11 mouse cellular contexts compared by ENCODE assay signal in the genomic region with DNA sequence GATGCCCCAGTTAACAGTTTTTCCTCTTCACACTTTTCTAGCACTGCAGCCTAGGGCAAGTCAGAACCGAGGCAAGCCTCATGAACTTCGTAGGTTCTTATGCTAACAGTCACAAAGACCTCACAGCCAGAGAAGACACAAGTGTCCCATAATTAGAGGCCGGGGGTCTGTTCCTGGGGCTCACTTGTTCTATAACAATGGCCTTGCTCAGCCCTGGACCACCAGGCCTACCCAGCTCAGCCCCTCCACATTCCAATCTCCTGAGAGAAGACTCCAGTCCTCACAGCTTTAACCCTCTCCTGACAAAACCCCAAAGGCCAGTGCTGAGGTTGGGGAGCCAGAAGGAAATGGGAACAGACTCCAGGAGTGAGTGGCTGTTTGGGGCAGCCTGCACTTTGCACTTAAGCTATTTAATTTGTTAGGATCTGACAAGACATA. TPM values are rescaled to one million over a fixed set of nuclear protein-coding genes. Genes with fewer than 3 reads are reported as not detected.
A peak's percentile ranks its signal among the peaks of the same experiment; 100 is the strongest.
DNase-seq lines count a peak whose midpoint lies in the region; ATAC-seq lines count a peak whose summit lies in the region.
"Had no signal": no experiment of that assay in that cellular context is flagged by ENCODE, and none has a peak within 500 bp of the region (broad histone marks: within the 10 kb centered on the region; RNA-seq: fewer than 3 reads in every experiment).

No protein-coding gene starts in this region.

- H3K36me3 ChIP-seq in kidney, embryonic 14.5 days (ENCODE audit: control insufficient read depth, insufficient read depth, low read length), result no peaks in the 10 kb centered on the region
- H3K36me3 ChIP-seq in embryonic facial prominence, embryonic 11.5 days (replicated peaks; ENCODE audit: control insufficient read depth, insufficient read depth, low read depth, low read length), result no peaks in the 10 kb centered on the region
- no peaks in the 10 kb centered on the region for H3K36me3 ChIP-seq in intestine, embryonic 15.5 days
- H3K36me3 ChIP-seq in neural tube, embryonic 13.5 days, result no peaks in the 10 kb centered on the region

- no peak overlapping the region for H3K4me3 ChIP-seq in kidney, embryonic 14.5 days (ENCODE audit: low read length)
- no peak overlapping the region for H3K4me3 ChIP-seq in embryonic facial prominence, embryonic 11.5 days (ENCODE audit: low read depth, low read length)
- no peak overlapping the region for H3K4me3 ChIP-seq in intestine, embryonic 15.5 days (replicated peaks)
- H3K4me3 ChIP-seq in neural tube, embryonic 13.5 days, result no peak overlapping the region

- DNase-seq in kidney, adult 9 months, result no peak
- DNase-seq in embryonic facial prominence, embryonic 11.5 days (ENCODE audit: low spot score), result peak; percentile 68
- DNase-seq in gastrocnemius, postnatal 14 days, result no peak
- DNase-seq in left cerebral cortex, postnatal 4 days, result no peak
- no peak for DNase-seq in adrenal gland, postnatal 10 days
- DNase-seq: cerebellum, postnatal 14 days; kidney, adult 18-20 months had no signal

- H3K4me1 ChIP-seq in kidney, embryonic 14.5 days (ENCODE audit: control insufficient read depth, insufficient read depth, low read length), result 0 out of 2 replicates have a peak, but pooled peaks cover 2% of the 10 kb centered on the region
- H3K4me1 ChIP-seq in embryonic facial prominence, embryonic 11.5 days (ENCODE audit: control insufficient read depth, insufficient read depth, low read length), result no peaks in the 10 kb centered on the region
- H3K4me1 ChIP-seq in intestine, embryonic 15.5 days (replicated peaks), result peaks cover 5% of the 10 kb centered on the region; the same call in 1 of the 2 replicates
- peaks cover 45% of the 10 kb centered on the region for H3K4me1 ChIP-seq in neural tube, embryonic 13.5 days (replicated peaks)

- 0 out of 2 replicates have a peak, but pooled peaks have one; percentile 30 for ATAC-seq in kidney, embryonic 14.5 days (ENCODE audit: low FRiP score, low TSS enrichment)
- ATAC-seq in embryonic facial prominence, embryonic 11.5 days (replicated peaks; ENCODE audit: insufficient number of reproducible peaks, low FRiP score, low TSS enrichment, low read depth), result peak; percentile 86
- ATAC-seq in intestine, embryonic 15.5 days, result peak; percentile 66; the same call in 1 of the 2 replicates
- ATAC-seq in neural tube, embryonic 13.5 days (ENCODE audit: low read depth), result peak; percentile 64; the same call in 1 of the 2 replicates

- intact Hi-C loops in gastrocnemius, postnatal 14 days (cut with DNase I; ENCODE audit: low total_unique reads), result no loop called here
- intact Hi-C loops in left cerebral cortex, postnatal 4 days (cut with DNase I), result no loop called here

- WGBS in kidney, embryonic 14.5 days, result 6% methylated on average over 3 of the region's 3 CpGs
- 0% methylated on average over 3 of the region's 3 CpGs for whole genome bisulfite sequencing in embryonic facial prominence, embryonic 11.5 days
- 20% methylated on average over 3 of the region's 3 CpGs for WGBS in intestine, embryonic 15.5 days
- 4% methylated on average over 3 of the region's 3 CpGs for WGBS in neural tube, embryonic 13.5 days

- no peak overlapping the region for H3K9ac ChIP-seq in kidney, embryonic 14.5 days (ENCODE audit: low read depth, low read length)
- H3K9ac ChIP-seq in embryonic facial prominence, embryonic 11.5 days (replicated peaks; ENCODE audit: low read length), result no peak overlapping the region
- no peak overlapping the region for H3K9ac ChIP-seq in intestine, embryonic 15.5 days
- H3K9ac ChIP-seq in neural tube, embryonic 13.5 days, result no peak overlapping the region
- H3K9ac ChIP-seq: liver, embryonic 14.5 days had no signal

- H3K27ac ChIP-seq in kidney, embryonic 14.5 days (ENCODE audit: low read depth, low read length), result no peak overlapping the region
- H3K27ac ChIP-seq in embryonic facial prominence, embryonic 11.5 days (replicated peaks; ENCODE audit: low read depth, low read length), result peak overlapping the region; percentile 32; the same call in 1 of the 2 replicates
- no peak overlapping the region for H3K27ac ChIP-seq in intestine, embryonic 15.5 days
- no peak overlapping the region for H3K27ac ChIP-seq in neural tube, embryonic 13.5 days (replicated peaks)
- H3K27ac ChIP-seq: liver, embryonic 14.5 days had no signal

- no peaks in the 10 kb centered on the region for H3K9me3 ChIP-seq in kidney, embryonic 14.5 days (ENCODE audit: control insufficient read depth, low read length)
- H3K9me3 ChIP-seq in embryonic facial prominence, embryonic 11.5 days (replicated peaks; ENCODE audit: control insufficient read depth, low read length), result no peaks in the 10 kb centered on the region
- no peaks in the 10 kb centered on the region for H3K9me3 ChIP-seq in intestine, embryonic 15.5 days
- H3K9me3 ChIP-seq in neural tube, embryonic 13.5 days, result no peaks in the 10 kb centered on the region

- H3K27me3 ChIP-seq in kidney, embryonic 14.5 days (ENCODE audit: control insufficient read depth, insufficient read depth, low read length), result no peaks in the 10 kb centered on the region
- H3K27me3 ChIP-seq in embryonic facial prominence, embryonic 11.5 days (ENCODE audit: control insufficient read depth, insufficient read depth, low read length), result no peaks in the 10 kb centered on the region
- H3K27me3 ChIP-seq in intestine, embryonic 15.5 days (replicated peaks), result no peaks in the 10 kb centered on the region
- peaks cover 27% of the 10 kb centered on the region for H3K27me3 ChIP-seq in neural tube, embryonic 13.5 days

- H3K4me2 ChIP-seq in kidney, embryonic 14.5 days (replicated peaks; ENCODE audit: low read depth, low read length), result no peak overlapping the region
- H3K4me2 ChIP-seq in embryonic facial prominence, embryonic 11.5 days (ENCODE audit: low read depth, low read length), result no peak overlapping the region
- H3K4me2 ChIP-seq in intestine, embryonic 15.5 days (replicated peaks), result no peak overlapping the region
- no peak overlapping the region for H3K4me2 ChIP-seq in neural tube, embryonic 13.5 days

RNA-seq across cellular contexts. Expression of gene Tox2, which starts 12.9 kb away (rescaled TPM):
- 1.2 and 2.9 TPM in 2 replicates for polyA plus RNA-seq in kidney, embryonic 14.5 days (2014; fragmentation: Nextera tagmentation; extraction: Ambion mirVana)
- 10.8 and 13.2 TPM in 2 replicates for polyA plus RNA-seq in embryonic facial prominence, embryonic 11.5 days (2014; fragmentation: Nextera tagmentation; extraction: Ambion mirVana)
- polyA plus RNA-seq in intestine, embryonic 15.5 days (2015; fragmentation: Nextera tagmentation; extraction: Ambion mirVana), result 5.0 and 6.1 TPM in 2 replicates
- polyA plus RNA-seq in neural tube, embryonic 13.5 days (2015; fragmentation: Nextera tagmentation; extraction: Ambion mirVana), result 22.0 and 22.7 TPM in 2 replicates
- under 1 TPM; 0.29 to 0.45 TPM for total RNA-seq in gastrocnemius, postnatal 14 days (2021)
- total RNA-seq in left cerebral cortex, postnatal 4 days (2021), result 10 to 100 TPM; 18.3 to 23.0 TPM
- total RNA-seq in adrenal gland, postnatal 10 days (2021), result 1 to 10 TPM; 3.9 to 5.0 TPM

Comparison
In these comparisons a context has a peak if more than half of its experiments do, and no peak if none do; other contexts are left out.
1. ATAC-seq: peak in every context shown above with its lines; median percentile 86 in embryonic facial prominence, embryonic 11.5 days; 66 in intestine, embryonic 15.5 days; 64 in neural tube, embryonic 13.5 days; 30 in kidney, embryonic 14.5 days.